Mouse (Mus musculus): ENCODE measurements around the gene Casp8ap2.
A peak's percentile ranks its signal among the peaks of the same experiment; 100 is the strongest.

The Casp8ap2 gene

DNA sequence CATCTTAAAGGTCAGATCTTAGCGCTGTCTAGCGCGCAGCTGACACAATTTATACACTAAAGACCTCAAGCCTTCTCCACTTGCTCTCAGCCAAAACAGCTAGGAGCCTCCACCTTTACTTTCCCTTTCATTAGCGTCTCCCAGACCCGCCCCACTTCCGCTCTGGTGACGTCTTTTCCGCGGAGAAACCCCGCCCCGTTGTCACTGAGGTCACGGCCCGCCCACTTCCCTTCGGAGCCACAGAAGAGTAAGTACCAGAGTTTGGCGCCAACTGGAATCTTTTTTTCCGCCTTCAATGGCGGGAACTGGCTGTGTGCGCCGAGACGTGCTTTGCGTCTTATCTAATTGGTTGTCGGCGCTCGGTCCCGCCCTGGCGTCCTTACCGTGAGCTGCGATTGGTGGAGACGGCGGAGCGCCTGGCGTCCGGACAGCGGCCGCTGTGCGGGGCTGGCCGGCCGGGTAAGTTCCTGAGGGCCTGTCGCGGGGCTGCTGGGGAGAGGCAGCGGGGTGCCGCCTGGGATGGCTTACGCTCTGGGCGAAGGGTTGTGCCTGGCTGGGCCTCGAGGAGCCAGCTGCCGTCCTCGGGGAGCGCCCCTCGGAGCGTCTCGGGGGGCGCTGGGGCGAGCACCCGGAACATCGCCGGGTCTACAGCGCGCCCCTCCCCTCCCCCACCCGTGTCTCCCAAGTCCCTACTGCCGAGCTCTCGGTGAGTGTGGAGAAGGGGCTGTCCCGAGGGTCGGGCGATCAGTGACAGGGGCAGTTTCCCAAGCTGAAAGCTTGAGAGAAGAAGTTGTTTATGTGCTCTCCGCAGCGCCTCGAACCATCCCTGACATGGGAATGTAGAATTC lies at the start of gene Casp8ap2:
TSS of gene Casp8ap2 (plus strand) at position 418 of the 848 bp plus-strand sequence.
- peak; percentile 99 for DNase-seq

DNA sequence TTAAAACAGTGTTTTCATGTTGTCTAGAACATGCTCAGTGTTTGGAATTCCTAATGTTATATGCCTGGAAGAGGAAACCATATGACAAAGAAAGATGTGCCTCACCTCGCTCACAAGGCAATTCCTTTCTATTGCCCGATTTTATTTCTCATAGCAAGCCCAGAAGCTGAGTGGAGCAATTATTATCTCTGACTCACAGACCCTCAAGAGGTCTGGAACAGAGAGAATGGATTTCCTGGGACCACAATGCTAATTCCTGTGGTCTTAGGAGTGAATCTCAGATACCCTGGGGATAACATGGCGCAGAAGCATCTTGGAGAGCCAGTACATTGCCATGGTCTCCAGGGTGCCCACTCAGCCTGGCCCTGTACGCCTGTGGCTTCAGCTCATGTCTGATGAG lies 46.2 kb upstream of the Casp8ap2 start:
- DNase-seq, result no peak

DNA sequence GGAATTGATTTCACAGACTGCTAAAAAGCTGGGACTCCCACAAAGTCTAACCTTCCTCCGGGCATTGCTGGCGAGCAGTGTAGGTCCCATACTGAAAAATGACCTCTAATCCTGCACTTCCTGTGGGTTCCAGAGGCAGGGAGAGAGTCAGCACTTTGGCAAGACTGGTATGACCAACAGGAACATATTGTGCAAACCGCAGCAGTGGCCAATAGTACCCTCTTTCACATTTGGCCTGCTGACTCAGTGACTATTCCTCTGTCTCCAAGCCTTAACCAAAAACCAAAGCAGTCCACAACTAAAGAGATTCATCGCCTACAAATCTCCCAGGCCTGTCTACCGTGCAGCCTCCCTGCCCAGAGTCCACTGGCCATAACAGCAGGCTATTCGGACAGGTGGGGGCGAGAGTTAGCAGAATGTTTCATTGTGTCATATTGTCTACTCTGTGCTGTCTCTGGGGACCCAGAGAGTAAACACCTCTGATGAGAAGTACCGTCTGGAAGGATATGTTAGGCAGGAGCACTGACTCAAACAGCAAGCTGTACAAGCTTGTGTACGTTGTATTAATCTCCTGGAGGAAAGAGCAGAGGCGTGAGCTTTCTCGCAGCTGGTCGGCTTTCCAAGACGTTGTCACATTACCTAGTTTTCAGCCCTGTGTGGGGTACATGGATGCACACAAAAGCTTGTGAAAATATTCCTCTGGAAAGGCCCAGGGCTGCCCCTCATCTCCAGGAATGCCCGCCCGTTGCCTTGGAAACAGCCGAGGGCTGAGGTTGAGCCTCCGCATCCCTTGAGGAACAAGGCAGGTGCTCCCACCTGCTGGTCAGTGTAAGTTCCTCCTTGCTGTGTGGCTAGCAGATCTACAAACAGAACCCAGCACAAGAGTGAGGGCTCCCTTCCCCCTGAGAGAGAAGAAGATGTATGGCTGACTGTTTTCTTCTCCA lies 45.0 kb upstream of the Casp8ap2 start:
- no peak for DNase-seq

DNA sequence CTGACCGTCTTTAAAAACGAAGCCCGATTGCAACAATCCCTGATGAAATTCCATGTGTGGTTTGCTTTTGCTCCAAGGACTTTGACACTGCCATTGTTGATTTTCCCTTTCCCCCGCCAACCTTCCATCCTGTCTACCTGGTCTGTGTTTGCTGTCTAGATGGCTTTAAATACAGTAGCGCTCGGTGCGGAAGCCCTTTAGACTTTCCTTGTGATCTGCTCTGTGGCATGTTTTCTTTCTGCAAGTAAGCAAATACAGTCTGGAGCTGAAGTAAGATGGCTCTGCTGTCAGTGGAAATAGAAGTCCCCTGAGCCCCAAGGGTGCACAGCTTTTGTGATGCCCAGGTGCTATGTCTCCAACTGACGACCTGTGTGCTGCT lies 44.3 kb upstream of the Casp8ap2 start:
- DNase-seq, result no peak

DNA sequence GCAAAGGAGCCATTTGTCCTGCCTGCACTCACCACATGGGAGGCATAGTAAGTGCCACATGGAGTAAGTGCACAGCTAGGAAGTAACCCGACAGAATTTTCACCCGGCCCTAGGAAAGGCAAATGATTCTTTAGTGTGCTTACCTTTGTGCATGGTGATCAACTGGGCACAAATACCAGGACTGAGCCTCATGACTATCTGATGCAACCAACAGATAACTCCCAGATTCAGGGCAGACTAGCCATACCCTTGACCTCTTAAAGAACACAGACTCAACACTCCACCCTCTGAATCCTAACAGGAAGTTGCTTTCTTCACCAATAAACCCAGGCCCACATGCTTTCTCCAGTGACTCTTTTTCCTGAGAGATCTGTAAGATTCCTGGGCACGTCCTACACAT lies 43.8 kb upstream of the Casp8ap2 start:
- DNase-seq, result no peak

DNA sequence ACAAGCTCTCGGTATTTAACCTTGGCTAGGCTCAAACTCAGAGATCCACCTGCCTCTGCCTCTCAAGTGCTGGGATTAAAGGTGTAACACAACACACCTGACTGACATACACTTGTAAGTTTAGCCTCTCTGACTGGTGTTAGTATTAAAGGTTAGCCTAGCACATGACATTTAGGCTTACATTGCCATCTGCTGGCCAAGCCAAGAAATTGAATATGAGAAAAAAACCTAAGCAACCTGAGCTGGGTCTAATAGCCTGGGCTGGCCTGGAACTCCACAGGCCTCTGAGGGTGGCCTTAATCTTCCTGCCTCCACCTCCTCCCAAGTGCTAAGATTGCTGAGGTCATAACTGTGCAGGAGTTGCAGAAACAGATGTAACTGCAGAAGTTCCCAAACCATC lies 43.1 kb upstream of the Casp8ap2 start:
- DNase-seq, result peak; percentile 55

DNA sequence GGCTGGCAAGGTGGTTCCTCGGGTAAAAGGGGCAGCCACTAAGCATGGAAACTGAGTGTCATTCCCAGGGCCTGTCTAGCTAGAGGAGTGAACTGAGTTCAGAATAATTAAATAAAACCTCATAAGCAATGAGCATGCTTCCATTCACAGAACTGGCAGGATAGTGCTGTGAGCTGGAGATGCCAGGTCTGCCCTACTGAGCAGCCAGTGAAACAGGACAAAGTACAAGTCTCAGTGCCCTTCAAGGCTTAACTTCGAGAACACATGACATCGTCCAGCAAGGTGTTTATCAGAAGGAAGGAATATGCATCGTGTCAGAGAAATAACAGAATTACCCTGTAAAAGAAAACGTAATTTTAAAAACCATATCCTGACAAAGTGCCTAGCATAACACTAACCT lies 41.7 kb upstream of the Casp8ap2 start:
- DNase-seq, result no peak

DNA sequence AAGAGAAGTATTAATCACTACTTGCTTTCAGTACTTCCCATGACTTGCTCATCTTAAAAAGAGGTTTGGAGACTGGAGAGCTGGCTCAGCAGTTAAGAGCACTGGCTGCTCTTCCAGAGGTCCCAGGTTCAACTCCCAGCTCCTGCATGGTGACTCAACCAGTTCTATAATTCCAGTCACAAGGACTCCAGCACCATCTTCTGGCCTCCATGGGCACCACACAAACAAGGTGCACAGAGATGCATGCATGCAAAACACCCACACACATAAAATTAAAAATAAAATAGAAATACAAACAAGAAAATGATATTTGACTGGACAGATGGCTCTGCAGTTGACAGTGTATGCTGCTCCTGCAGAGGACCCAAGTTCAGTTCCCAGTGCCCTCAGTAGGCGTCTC lies 40.6 kb upstream of the Casp8ap2 start:
- peak; percentile 13 for DNase-seq

DNA sequence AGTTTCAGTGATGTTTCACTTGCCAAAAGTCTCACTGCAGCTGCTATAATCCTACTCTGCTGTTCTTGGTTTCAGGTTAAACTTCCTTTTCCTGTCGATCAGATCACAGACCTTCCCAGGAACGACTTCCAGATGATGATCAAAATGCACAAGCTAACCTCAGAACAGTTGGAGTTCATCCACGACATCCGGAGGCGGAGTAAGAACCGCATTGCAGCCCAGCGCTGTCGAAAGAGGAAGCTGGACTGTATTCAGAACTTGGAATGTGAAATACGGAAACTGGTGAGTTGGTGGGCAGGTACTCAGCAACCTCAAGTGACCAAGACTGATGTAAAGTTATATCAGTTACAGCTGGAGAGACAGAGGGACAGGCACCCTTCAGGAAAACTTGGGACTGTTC lies 40.1 kb upstream of the Casp8ap2 start:
- DNase-seq, result peak; percentile 24

DNA sequence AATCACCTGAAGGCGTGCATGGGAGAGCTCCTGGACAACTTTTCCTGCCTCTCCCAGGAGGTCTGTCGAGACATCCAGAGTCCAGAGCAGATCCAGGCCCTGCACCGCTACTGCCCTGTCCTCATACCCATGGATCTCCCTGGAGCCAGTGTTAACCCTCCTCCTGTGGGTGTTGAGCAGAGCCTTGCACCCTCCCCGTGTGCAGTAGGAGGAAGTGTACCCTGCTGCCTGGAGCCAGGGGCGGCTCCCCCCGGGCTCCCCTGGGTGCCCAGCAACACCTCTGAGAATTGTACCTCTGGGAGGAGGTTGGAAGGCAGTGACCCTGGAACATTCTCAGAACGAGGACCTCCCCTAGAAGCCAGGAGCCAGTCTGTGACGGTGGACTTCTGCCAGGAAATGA lies 35.4 kb upstream of the Casp8ap2 start:
- DNase-seq, result no peak

DNA sequence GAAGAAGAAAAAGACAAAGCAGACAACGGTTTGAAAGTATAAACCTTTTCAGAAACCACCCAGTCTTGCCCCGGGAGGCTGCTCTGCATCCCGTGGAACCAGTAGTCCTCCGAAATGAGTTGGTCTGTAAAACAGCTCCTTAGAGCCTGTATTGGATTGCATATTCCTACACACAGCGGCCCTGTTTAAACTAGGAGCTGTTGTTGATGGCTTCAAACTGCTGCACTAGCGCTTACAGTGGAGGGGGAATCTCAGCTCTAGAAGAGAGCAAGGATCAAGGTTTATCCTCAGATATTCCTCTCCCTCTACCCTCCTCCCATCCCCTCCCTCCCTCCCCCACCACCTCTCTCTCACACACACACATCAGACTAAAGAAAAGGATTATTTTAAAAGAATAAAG lies 31.1 kb upstream of the Casp8ap2 start:
- DNase-seq, result no peak

DNA sequence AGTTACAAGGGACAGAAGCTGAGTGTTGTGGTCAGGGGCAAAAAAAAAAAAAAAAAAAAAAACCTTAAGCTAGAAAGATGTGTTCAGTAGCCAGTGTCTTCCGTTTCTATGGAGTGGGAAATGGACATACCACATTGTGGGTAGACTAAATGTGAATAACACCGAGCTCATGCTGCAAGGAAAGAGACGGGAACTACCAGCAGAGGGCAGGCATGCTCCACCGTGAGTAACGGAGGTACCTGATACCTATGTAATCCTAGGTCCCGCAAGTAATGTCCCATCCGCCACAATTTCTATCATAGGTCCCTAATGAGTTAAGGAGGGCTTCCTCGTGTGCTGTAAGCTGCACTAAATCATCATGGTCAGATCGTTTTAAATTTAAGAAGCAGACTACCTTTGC lies 28.7 kb upstream of the Casp8ap2 start:
- DNase-seq, result peak; percentile 86

DNA sequence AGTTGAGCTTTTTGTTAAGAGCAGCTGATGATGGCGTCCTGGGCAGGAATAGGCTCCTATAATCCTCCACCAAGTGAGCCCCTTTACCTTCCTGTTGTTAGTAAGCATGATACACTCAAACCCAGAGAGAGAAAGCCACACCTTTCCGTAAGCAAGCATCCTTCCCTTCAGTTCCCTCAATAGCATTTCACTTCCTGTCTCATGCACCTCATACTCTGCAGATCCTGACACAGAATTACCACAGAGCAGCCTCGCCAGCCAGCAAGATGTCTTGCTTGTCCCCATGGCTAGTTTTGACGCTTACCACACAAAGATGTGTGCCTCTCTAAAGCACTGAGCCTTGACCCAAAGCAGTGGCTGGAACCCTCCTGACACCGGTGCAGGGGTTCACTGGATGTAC lies 27.7 kb upstream of the Casp8ap2 start:
- DNase-seq, result no peak

DNA sequence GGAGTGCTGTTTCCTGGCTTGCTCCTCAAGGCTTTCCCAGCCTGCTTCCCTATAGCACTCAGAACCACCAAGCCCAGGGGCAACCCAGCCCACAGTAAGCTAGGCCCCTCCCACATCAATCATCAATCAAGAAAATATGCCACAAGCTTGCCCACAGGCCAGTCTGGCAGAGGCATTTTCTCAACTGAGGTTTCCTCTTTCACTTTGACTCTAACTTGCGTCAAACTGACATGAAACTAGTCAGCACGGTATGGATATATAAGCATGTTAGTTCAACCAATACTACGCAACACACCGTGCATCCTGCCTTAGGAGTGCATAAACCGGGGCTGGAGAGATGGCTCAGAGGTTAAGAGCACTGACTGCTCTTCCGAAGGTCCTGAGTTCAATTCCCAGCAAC lies 27.0 kb upstream of the Casp8ap2 start:
- no peak for DNase-seq

DNA sequence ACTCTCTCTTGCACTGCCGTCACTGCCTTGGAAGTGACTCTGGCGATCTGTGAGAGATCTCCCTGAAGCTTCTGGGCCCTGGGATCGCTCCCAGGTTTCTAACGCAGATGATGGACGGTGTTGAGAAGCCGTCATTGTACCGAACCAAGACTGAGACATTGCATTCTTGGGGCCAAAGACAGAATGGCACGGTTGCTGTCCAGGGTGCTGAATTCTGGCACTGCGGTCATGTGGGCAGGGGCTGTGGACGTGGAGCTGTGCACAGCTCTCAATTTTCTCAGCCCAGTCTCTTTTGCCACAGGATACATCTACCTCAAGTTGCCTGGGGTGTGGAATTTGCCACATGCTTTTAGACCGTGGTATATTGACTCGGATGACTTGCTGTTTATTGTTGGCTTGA lies 14.1 kb upstream of the Casp8ap2 start:
- DNase-seq, result peak; percentile 62

DNA sequence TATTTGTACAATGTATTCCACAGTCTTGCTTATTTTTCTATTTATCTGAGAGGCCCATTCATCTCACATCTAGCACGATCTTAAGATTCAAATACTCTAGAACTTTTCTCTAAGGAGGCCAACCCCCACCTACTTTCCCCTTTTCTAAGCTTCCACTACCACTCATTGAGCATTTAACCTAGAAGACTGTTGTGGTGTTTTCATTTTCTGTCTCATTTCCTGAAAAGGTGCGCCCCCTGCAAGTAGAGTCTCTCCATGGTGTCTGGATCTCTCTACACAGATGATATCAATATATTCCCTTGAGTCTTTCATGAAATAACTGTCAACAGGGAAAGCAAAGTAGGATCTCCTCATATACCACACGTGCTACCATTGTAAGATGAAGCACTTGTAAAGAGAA lies 12.6 kb upstream of the Casp8ap2 start, which contains the start of gene Gja10:
TSS of gene Gja10 (minus strand) at position 101 of the 400 bp plus-strand sequence.
- no peak for DNase-seq

DNA sequence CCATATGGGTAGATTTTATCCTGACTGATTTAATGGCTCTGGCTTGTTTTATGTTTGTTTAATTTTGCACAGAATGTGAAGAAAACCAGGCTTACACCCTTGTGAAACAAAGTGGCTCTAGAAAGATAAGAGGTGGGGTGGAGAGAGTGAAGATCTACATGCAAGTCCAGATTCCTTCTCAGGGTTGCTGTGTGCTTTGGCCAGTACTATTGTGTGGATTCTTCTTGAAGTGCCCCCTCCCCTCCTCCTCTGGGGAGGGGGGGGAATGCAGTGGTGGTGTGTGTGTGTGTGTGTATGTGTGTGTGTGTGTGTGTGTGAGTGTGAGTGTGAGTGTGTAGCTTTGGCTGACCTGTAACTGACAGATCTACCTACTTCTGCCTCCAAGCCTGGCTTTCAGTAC lies 6.4 kb downstream of the Casp8ap2 start:
- DNase-seq, result no peak

DNA sequence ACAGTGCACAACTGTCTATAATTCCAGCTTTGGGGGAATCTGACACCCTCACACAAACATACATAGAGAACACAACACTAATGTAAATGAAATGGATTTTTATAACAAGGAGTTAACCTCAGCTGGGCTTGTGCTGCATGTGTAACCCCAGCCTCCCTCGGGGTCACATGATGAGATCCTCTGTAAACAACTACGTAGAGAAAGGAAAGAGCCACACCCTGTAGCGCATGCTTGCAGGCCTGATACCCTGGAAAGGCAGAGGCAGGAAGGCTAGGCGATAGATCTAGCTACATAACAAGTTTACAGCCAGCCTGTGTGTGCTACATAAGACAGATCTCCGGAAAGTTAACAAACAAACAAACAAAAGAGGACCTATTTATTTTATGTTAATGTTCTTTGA lies 36.4 kb downstream of the Casp8ap2 start:
- no peak for DNase-seq

DNA sequence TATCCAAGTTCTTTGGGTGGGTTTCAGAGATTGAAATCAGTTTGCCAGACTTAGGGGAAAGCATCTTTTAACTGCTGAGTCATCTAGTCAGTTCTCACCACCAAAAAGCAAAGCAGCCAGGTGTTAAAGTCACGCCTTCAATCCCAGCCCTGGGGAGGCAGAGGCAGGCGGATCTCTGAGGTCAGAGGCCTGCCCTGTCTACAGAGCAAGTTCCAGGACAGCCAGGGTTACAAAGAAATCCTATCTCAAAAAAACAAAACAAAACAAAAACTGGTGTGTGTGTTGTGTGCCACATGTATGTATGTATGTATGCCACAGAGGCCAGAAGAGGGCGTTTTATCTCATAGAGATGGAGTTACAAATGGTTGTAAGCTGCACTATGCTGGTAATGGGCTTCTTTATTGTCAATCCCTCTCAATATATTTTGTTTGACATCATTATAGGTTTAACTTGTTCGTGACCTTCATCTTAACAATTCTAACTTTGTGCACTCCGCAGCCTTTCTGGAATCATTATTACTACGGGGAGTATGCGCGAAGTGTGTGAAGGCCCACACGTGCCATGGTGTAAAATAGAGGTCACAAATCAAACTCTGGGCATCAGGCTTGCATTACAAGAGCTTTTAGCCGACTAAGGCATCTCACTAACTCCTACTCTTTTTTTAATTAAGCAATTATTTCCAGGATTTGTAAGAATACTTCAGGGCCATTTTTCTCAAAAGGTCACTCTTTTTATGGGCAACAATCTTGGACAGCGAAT lies 41.1 kb downstream of the Casp8ap2 start:
- DNase-seq, result no peak

DNA sequence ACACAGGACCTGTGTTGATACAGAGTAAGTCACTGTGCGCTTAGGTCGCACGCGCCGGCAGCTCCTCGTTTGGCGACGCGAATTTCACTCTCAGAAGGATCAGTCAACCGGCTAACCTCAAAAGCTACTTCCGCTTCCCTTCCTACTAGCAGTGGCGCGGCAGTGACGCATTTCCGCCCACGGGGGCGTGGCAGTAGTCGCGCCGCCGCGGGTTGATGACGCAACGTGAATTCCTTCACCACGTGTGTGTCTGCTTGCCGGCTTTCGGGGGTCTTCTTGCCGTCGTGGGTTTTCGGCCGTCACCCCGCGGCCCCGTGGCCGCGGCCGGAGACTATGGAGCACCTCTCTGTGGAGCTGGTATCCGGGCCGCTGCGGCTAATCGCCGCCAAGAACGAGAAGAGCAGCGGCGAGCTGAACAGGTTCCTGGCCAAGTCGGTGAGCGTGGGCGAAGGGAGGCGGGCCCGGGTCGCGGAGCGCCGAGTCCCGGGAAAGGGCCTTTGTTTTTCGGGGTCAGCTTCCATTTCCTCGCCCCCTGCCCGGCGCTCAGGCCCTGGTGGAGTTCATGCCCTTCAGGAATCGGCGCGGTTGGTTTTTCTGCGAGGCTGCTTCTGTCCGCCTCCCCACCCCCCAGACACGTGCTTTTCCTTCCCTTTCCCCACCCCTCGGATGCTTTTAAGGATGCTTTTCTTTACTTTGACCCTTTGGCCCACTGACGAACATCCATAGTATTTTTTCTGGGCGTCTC lies 41.8 kb downstream of the Casp8ap2 start, which contains the start of gene Mdn1:
TSS of gene Mdn1 (plus strand) at position 202 of the 745 bp plus-strand sequence.
- DNase-seq, result peak; percentile 96

DNA sequence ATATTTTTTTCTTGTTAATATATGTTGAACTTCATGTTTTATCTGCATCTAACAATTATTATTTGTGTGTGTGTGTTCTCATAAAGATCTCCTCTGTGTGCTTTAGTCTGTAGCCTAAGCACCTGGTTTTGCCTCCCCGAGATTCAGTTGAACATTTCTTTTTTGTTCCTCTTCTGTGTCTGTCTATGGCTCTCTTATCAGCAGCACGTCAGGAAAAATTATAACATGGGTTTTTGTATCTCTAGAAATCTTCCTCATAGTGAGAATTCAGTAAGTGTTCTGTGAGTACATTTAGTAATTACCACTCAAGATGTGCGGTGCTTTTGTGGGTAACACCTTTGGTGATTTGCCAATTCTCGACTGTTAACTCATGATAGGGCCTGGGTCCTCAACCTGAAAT lies 50.6 kb downstream of the Casp8ap2 start:
- DNase-seq, result no peak

DNA sequence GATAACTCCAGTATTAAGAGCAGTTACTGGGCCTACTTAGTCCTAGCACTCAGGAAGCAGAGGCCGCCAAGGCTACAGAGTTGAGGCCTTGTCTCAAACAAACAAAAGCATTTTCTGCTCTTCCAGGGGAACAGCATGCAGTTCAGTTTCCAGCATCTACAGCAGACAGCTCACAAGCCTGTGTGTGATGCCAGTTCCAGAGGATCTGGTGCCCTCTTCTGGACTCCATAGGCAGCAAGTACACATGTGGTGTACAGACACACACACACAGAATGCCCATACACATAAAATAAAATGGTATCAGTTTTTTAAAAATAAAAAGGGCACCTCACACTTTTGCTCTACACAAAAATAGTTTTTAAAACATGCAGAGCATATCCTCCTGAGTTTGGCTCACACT lies 53.0 kb downstream of the Casp8ap2 start:
- DNase-seq, result no peak

Measured in thymus, postnatal 14 days (tissue).